Mouse (Mus musculus): Measurements from ENCODE around the gene Zcchc17. TPM values are rescaled to one million over a fixed set of nuclear protein-coding genes. Genes with fewer than 3 reads are reported as not detected.

The Zcchc17 gene
- total RNA-seq, 2 experiments from 2014 or later: 21.9 to 81.3 TPM

DNA sequence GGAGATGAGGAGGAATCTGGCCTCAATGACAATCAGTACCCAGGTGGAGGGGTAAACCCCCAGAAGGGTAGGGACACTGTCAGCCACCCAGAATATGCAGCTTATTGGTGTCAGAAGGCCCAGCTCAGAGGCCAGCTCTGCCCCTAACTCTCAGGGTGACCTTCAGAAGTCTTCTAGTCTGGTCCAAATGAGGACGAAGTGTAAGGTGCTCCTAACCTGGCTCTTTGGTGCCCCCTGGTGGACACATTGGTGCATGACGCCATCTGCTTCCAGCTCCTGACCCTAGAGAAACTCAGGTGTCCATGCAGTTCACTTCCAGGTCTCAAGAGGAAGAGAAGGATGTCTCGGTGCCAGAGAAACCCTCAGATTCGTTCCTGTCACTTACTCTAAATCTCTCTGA is 67.5 kb downstream of the Zcchc17 start:
- peak; percentile 53 for ATAC-seq (replicated peaks; ENCODE audit: poor library complexity)

DNA sequence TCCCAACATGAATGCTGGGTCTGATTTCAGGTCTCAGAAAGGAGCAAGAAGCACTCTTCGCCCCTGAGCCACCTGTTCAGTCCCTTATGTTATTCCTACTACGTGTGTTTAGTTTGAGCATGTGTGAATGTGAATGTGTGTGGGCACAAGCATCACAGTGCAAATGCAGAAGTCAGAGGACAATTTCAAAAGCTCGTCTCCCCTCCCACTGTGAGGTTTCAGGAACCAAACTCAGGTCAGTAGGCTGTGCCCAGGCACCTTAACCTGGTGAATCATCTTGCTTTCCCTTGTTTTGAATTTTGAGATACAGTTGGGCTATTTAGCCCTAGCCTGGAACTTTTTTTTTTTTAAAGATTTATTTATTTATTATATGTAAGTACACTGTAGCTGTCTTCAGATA is 69.9 kb downstream of the Zcchc17 start:
- ATAC-seq (replicated peaks; ENCODE audit: poor library complexity): no peak

DNA sequence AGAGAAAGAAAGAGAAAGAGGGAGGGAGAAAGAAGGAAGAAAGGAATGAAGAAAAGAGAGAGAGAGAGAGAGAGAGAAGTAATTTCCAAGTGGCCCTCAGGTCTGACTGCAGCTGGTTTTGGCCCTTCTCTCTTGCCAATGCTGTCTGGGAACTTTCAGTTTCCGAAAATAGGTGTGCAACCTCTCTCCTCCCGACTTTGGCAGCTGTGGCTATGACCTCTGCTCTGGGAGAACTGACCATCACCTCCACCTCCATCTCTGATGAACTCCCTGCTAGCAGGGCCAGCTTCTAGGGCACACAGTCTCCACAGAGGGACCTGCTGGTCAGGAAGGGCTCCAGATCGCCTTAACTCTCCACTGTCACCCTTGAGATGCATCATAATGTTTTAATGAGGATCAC is 73.2 kb downstream of the Zcchc17 start:
- no peak for ATAC-seq (replicated peaks; ENCODE audit: poor library complexity)

DNA sequence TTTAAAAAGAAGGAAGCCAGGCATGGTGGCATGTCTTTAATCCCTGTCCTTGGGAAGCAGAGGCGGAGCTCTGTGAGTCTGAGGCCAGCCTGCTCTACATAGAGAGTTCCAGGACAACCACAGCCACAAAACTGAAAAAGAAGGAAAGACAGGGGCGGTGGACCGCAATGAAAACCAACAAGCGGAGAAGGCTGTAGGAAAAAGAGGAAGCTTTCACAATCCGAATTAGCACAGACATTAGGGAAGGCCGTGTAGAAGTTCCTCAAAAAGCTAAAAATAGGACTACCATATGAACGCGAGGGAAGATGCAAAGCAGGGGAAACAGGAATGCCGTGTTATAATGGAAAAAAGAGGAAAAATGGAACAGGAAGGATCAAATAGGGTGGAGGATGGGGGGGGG is 75.9 kb downstream of the Zcchc17 start:
- ATAC-seq (replicated peaks; ENCODE audit: poor library complexity): peak; percentile 85

DNA sequence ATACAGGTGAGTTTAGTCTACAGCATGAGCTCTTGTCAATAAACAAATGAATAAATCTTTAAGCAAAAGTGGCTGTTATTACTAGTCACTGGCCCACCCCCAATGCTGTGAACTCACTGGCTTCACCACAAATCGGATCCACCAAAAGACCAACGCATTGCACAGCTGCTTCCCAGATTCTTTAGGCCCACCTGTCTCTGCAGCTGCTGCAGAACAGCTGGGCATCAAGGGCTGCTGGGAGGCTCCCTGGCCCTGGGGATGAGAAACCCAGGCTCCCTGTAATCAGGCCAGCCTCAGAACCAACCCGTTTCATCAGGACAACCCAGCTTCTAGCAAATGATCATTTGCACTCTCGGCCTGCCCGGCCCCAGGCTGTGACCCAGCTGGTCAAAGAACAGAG is 76.9 kb downstream of the Zcchc17 start:
- no peak for ATAC-seq (replicated peaks; ENCODE audit: poor library complexity)

DNA sequence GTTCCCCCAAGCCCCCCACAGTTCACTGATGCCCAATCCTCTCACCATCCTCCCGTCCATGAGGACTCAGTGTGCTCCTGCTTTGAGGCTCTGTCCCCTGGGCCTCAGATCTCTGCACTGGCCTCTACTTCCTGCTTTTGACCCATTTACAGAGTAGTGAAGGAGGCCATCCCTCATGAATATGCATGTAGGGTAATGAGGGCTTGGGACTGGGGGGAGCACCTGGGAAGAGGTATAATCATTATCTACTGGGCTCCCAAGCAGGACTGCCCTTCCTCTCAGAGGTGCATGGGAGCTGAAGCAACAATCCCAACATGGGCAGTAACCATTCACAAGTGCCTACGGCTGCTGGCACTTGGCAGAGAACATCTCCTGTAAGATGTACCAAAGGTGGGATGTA is 80.6 kb downstream of the Zcchc17 start, which contains the start of gene Serinc2:
Gene Serinc2, minus strand, starts transcription at position 101 of the 400 bp plus-strand sequence.
- no peak for ATAC-seq (replicated peaks; ENCODE audit: poor library complexity)

DNA sequence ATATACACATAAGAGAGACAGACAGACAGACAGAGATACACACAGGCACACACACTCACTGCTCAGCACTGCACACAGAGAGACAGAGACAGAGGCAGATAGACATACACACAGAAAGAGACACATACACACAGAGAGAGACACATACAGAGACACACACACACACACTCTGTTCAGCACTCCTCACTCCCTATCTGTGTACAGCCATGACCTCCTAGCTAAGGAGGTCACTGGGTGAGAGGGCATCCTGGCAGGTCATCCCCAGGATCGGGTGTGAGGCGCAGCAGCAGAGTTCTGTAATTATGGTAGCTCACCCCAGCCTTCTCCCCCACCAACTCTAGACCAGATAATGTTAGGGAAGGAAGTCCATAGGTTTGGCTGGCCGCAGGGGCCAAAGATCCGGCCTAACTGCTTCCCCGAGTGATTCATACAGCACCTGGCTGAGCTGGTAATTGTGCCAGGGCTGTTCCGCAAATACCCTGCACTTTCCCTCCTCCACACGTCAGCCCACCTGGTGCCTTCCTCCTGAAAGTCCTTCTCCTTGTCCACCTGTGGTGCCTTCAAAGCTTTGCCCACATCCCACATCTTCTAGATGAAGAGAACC is 83.1 kb downstream of the Zcchc17 start:
- peak; percentile 40; the same call in 1 of the 2 replicates for ATAC-seq (replicated peaks; ENCODE audit: poor library complexity)

DNA sequence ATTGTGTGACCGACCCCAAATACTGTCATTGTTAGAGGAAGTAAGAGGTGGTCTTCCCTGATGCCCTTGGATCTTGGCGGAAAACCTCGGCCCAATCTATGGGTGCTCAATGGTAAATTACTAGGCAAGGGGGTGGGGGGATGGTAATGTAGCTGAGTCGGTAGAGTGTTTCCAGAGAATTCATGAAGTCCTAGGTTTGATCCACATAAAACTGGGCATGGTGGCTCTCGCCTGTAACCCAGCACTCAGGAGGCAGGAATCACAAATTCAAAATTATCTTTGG is 84.0 kb downstream of the Zcchc17 start:
- ATAC-seq (replicated peaks; ENCODE audit: poor library complexity): no peak

DNA sequence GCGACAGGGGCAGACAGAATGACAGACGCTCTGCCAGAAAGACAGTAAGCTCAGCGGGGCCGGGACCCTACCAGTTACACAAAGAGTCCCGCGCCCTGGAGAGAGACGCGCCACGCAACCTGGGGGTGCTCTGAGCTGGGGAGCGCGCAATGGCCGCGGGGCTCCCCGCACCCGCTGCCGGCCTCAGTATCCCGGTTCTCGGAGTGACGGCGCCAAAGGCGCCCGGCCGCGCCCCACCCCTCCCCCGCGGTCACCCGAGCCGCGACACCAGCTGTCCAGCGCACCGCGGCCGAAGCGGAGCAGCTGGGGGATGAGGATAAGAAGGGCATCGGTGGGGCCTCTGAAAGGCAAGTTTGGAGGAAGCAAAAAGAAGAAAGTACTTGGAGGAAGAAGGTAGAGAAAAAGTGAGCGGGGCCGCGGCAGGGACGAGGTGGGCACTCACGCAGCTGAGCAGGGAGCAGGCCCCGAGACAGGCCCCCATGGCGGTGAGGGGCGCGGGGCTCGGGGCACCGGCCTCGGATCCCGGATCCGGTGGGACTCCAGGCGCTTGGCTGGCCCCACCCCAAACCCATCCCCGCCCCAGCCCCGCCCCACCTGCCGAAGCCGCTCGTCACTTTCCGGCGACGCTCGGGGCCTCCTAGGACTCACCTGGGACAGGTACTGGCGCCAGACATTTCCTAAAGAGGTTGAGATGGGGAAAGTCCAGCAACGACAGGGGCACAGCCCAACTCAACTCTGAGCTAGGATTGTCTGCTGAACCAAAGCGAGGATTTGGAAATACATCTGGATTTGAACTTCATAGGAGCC is 84.5 kb downstream of the Zcchc17 start:
- ATAC-seq (replicated peaks; ENCODE audit: poor library complexity): no peak

DNA sequence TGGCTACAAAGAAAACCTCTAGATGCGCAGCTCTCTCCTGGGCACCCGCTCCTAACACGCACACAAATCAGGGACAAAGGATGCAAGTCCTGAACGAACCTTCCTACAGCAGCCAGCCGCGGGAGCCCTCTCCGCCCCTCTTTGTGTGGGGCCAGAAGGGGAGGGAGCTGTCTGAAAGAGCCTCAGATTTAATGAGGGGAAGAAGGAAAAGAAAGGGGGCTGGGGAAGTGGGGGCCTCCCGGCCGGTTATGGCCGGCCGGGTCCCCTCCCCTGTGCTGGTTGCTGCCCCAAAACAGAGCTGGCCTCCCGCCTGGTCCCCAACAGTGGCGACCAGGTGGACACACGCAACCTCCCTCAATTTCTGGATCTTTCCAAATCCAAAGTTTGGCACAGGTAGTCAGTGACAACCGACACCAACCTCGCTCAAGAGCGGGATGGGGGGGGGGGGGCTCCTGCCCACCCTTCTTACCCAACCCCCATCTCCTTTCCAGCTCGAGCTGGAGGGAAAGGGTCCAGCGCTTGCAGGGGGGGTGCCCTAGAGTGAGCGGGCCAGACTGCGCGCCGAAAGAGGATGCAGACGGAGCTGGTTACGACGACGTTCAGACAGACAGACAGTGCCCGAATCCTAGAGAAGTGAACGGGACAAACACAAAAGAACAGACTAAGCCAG is 85.3 kb downstream of the Zcchc17 start:
- no peak for ATAC-seq (replicated peaks; ENCODE audit: poor library complexity)

DNA sequence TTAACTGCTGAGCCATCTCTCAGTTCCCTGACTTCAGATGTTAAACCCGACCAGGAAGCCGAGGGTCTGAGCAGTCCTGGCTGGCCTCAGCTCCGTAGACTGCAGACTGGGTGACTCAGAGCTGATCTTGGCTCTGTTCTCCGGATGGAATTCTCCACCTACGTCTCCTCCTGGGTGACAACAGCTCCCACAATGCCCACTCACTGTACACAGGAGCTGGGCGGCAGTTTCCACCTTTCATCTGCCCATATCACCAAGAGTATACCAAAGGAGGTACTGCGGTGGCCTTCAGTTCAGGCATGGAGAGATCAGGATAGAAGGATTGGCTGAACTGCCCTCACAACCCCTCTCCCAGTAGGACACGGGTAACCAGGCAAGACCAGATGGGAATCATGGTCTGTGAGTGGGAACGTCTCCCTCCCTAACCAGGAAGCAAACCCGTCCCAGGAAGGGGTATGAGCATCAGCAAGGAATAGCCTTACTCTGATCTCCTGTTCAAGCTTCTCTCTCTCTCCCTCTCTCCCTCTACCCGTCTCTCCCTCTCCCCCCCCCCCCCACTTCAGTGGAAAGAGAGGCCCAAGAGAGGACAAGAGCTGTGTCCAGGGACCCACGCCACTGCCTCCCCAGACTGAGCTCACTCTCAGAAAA is 85.9 kb downstream of the Zcchc17 start:
- ATAC-seq (replicated peaks; ENCODE audit: poor library complexity): no peak

DNA sequence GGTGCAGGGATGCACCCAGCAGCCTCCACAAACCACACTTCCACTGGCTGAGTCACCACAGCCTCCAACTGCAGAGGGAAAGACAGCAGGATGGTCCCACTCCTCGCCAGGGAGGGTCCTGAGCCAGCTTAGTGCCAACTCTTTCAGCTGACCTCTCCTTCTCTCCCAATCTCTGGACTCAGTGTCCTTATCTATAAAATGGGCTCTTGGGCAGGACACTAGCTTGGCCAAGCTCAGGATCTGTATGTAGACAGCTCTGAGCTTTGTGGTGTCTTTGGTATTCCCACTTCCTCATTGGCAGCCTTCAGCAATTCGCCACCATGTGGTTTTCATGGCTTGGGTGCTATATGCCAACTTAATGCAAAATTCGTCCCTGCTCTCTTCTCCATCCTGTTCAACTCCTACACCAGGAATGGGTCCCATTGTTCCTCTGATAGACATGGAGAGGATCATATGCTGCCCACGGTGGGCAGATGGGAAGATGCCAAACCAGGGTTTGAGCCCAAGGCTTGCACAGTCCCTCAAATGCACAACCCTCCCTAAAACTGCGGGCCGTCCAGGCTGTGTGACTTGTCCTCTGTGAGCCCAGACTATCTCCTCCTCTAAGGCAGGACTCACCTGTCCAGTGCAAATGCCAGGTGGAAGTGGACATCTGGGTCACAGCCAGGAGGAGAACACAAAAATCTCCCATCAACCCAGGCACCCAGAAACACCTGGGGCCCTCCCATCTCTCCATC is 89.0 kb downstream of the Zcchc17 start:
- ATAC-seq (replicated peaks; ENCODE audit: poor library complexity): peak; percentile 47

DNA sequence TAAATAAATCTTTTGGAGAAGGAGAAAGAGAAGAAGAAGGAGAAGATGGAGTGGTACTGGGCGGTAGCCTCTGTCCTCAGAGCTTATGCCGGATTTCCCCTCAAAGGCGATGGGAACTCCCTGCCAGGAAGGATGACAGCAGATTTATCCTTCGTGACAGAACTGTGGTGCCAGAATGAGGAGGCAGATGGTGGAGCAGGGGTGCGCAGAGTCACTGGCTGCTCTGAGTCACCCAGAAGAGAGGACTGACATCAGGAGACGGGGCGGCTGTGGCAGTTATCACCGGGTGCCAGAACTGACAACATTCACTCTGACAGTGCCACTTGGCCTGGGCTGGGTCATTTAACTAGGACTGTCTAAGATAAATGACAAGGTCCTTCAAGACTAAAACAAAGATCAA is 89.7 kb downstream of the Zcchc17 start:
- peak; percentile 44 for ATAC-seq (replicated peaks; ENCODE audit: poor library complexity)

DNA sequence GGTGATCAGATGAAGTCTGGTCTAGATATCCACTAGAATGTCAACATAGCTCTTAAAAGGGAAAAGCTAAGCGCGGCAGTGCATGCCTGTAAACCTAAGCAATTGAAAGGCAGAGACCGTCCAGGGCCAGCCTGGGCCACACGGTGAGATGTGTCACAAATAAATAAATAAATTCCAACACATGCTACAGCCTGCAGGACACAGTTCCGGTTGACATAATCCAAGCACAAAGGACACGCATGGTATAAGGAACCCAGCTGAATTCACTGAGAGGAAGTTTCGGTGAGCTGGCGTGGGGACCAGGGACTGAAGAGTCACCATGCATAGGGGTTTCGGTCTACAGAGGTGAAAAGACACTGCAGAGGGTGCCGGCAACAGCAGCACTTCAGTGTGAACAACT is 91.0 kb downstream of the Zcchc17 start:
- ATAC-seq (replicated peaks; ENCODE audit: poor library complexity): no peak

DNA sequence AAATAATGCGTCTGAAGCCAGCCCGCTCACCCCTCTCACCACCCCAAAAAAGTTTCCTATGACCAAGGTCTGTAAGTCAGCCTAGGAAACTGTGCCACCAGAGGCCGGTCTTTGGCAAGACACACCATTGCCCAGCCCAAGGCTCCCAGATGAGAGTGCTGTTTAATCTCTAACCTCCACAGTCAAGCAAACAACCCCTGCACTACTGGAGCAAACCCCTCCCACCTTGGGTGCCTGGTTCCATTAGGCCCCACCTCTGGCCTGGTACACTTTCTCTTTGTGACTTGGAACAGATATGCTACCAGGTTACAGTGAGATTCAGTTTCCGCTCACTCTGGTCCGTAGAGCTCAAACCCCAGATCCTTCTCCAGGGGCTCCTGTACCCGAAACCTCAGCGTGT is 92.7 kb downstream of the Zcchc17 start:
- no peak for ATAC-seq (replicated peaks; ENCODE audit: poor library complexity)

DNA sequence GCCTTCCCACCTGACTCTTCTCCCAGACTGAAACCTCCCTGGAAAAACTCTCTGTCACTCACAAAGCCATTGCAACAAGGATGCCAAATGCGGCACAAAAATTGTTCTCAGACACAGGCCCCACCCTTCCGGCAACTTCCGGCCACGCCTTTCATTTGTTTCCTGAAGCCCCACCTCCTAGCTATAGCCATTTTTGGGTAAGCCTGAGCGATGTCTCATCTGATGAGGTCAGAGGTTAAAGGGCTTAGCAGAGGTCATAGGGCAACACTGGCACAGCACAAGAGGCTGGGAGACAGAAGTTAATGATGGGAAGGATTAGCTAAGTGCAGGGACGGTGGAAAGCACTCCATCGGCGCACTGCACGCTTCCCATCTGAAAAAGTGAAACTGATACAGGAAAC is 93.1 kb downstream of the Zcchc17 start:
- no peak for ATAC-seq (replicated peaks; ENCODE audit: poor library complexity)

Other genes with a start within 250 kb of the Zcchc17 start
- gene Hcrtr1, start 220.6 kb downstream of the Zcchc17 start, total RNA-seq (2015): not detected in 2 replicates
- gene Hcrtr1, start 220.6 kb downstream of the Zcchc17 start, total RNA-seq (2017): not detected in 2 replicates
- gene Tinagl1, start 184.8 kb downstream of the Zcchc17 start, total RNA-seq (2015): 1.5 and 3.1 TPM in 2 replicates
- 1.6 and 2.3 TPM in 2 replicates for gene Tinagl1, start 184.8 kb downstream of the Zcchc17 start, total RNA-seq (2017)
- gene Gm853, start 137.5 kb downstream of the Zcchc17 start, total RNA-seq (2015): not detected in 2 replicates
- not detected in 2 replicates for gene Gm853, start 137.5 kb downstream of the Zcchc17 start, total RNA-seq (2017)
- gene Serinc2, start 80.7 kb downstream of the Zcchc17 start, total RNA-seq (2015): 0.07 TPM in 1 of 2 replicates, not detected in the other
- not detected in 2 replicates for gene Serinc2, start 80.7 kb downstream of the Zcchc17 start, total RNA-seq (2017)
- gene Fabp3, start 51.3 kb downstream of the Zcchc17 start, total RNA-seq (2015): not detected in 2 replicates
- gene Fabp3, start 51.3 kb downstream of the Zcchc17 start, total RNA-seq (2017): not detected in 2 replicates
- gene Gm10570, start 51.3 kb downstream of the Zcchc17 start, total RNA-seq (2015): not detected in 2 replicates
- gene Gm10570, start 51.3 kb downstream of the Zcchc17 start, total RNA-seq (2017): not detected in 2 replicates
- gene Snrnp40, start 189 bp upstream of the Zcchc17 start, total RNA-seq (2015): 65.9 and 66.0 TPM in 2 replicates
- 89.7 and 90.8 TPM in 2 replicates for gene Snrnp40, start 189 bp upstream of the Zcchc17 start, total RNA-seq (2017)
- gene Nkain1, start 214.2 kb upstream of the Zcchc17 start, total RNA-seq (2015): 0.17 TPM in 1 of 2 replicates, not detected in the other
- 0.61 TPM in 1 of 2 replicates, not detected in the other for gene Nkain1, start 214.2 kb upstream of the Zcchc17 start, total RNA-seq (2017)